Mouse (Mus musculus) spleen, adult 18-20 months (tissue): Measurements from ENCODE around the gene Sbf2.

Source experiments
- DNase-seq, 2 experiments: peaks; one replicate each; pipeline ENCODE4 v3.0.0; 2022; ENCODE audit warnings: mixed read lengths in 2 of 2

The Sbf2 gene

GRCm38 (mm10) chr7:110387565-110387964 lies 227.2 kb downstream of the Sbf2 start:
- DNase-seq, result no peak

- no peak for DNase-seq
Measured at GRCm38 (mm10) chr7:110385482-110385881, 229.2 kb downstream of the Sbf2 start.

GRCm38 (mm10) chr7:110384343-110384742 lies 230.4 kb downstream of the Sbf2 start:
- no peak for DNase-seq

- DNase-seq, result no peak
Measured at GRCm38 (mm10) chr7:110381625-110382024, 233.1 kb downstream of the Sbf2 start.

GRCm38 (mm10) chr7:110379335-110379914 lies 235.3 kb downstream of the Sbf2 start:
- DNase-seq, result no peak

GRCm38 (mm10) chr7:110372529-110372928 lies 242.2 kb downstream of the Sbf2 start:
- DNase-seq, result no peak

GRCm38 (mm10) chr7:110362005-110362404 lies 252.7 kb downstream of the Sbf2 start:
- DNase-seq, result no peak

- no peak for DNase-seq
Measured at GRCm38 (mm10) chr7:110361516-110361915, 253.2 kb downstream of the Sbf2 start.

GRCm38 (mm10) chr7:110359391-110359790 lies 255.3 kb downstream of the Sbf2 start:
- no peak for DNase-seq

GRCm38 (mm10) chr7:110353971-110354370 lies 260.8 kb downstream of the Sbf2 start:
- no peak for DNase-seq

- DNase-seq, result no peak
Measured at GRCm38 (mm10) chr7:110347250-110347649, 267.5 kb downstream of the Sbf2 start.

- no peak for DNase-seq
Measured at GRCm38 (mm10) chr7:110337601-110338000, 277.1 kb downstream of the Sbf2 start.

GRCm38 (mm10) chr7:110325381-110326110 lies 289.2 kb downstream of the Sbf2 start:
- no peak for DNase-seq

- no peak for DNase-seq
Measured at GRCm38 (mm10) chr7:110324852-110325251, 289.9 kb downstream of the Sbf2 start.

GRCm38 (mm10) chr7:110321106-110321505 lies 293.6 kb downstream of the Sbf2 start:
- no peak for DNase-seq

GRCm38 (mm10) chr7:110318971-110319519 lies 295.7 kb downstream of the Sbf2 start:
- DNase-seq, result no peak

GRCm38 (mm10) chr7:110317412-110317811 lies 297.3 kb downstream of the Sbf2 start:
- DNase-seq, result no peak

- no peak for DNase-seq
Measured at GRCm38 (mm10) chr7:110315352-110315751, 299.4 kb downstream of the Sbf2 start.

- no peak for DNase-seq
Measured at GRCm38 (mm10) chr7:110314401-110314890, 300.3 kb downstream of the Sbf2 start.

- DNase-seq, result peak in 1 of 2 experiments; percentile 27
Measured at GRCm38 (mm10) chr7:110313392-110314055, 301.2 kb downstream of the Sbf2 start.

- DNase-seq, result no peak
Measured at GRCm38 (mm10) chr7:110309246-110309645, 305.5 kb downstream of the Sbf2 start.

- no peak for DNase-seq
Measured at GRCm38 (mm10) chr7:110307741-110308140, 307.0 kb downstream of the Sbf2 start.

GRCm38 (mm10) chr7:110306281-110306680 lies 308.4 kb downstream of the Sbf2 start:
- no peak for DNase-seq

GRCm38 (mm10) chr7:110305486-110305885 lies 309.2 kb downstream of the Sbf2 start:
- DNase-seq, result no peak
